Mouse (Mus musculus): ENCODE measurements around the gene Ehd4. TPM values are rescaled to one million over a fixed set of nuclear protein-coding genes. Genes with fewer than 3 reads are reported as not detected.

The Ehd4 gene
- polyA plus RNA-seq, 1 experiment from 2014 or later = 11.8 TPM

DNA sequence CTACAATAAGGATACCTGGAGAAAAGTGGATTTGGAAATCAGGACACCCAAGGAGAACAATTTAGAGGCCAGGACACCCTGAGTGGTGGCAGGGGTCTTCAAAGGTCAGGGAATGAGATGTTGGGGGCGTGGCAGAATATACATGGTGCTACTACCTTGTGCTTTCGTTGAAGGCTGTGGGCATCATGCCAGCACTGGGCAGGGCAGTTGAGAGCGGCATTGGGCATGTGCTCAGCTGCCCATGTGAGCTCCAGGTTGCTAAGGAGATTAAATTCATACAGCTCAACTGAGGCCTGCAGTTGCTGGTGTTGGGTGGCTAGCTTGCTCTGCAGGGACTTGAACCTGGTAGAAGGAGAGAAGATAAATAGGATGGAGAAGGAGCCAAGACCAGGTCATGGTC is 88.2 kb downstream of the Ehd4 start:
- Histone ChIP-seq H3K36me3 (ENCODE audit: control insufficient read depth, insufficient read depth, low read length) (no peaks in the 10 kb centered on the region), H3K4me1 (ENCODE audit: control insufficient read depth, insufficient read depth, low read length) (no peaks in the 10 kb centered on the region), H3K4me3 (ENCODE audit: low read depth, low read length) (no peak overlapping the region), H3K27me3 (replicated peaks; ENCODE audit: control insufficient read depth, insufficient read depth, low read length) (no peaks in the 10 kb centered on the region), H3K9ac (ENCODE audit: low read length) (no peak overlapping the region), H3K27ac (ENCODE audit: low read depth, low read length) (no peak overlapping the region), H3K9me3 (replicated peaks; ENCODE audit: control insufficient read depth, low read length) (no peaks in the 10 kb centered on the region), H3K4me2 (ENCODE audit: low read length) (no peak overlapping the region)
- 82% methylated on average over 3 of the region's 3 CpGs for WGBS
- DNase-seq (ENCODE audit: low spot score) (no peak), ATAC-seq (no peak)

DNA sequence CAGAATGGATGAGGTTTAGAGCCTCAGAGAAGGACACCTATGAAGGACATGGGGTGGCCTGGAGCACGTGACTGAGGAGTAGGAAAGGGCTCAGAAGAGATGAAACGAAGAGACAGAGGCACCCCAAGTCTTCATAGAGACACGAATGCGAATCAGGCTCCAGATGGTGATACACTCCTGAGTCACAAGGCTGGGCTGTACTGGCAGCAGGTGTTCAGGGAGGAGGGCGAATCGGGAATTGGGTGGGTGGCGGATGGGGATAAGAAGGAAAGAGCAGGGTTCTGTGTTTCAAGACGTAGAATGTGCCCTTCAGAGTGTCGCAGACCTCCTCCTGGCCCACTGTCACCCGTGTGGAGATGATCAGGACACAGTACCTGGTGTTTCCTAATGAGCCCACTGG is 89.2 kb downstream of the Ehd4 start:
- H3K9me3 ChIP-seq (replicated peaks; ENCODE audit: control insufficient read depth, low read length) = no peaks in the 10 kb centered on the region
- no peak overlapping the region for H3K4me3 ChIP-seq (ENCODE audit: low read depth, low read length)
- H3K27ac ChIP-seq (ENCODE audit: low read depth, low read length) = no peak overlapping the region
- no peak overlapping the region for H3K4me2 ChIP-seq (ENCODE audit: low read length)
- no peak for DNase-seq (ENCODE audit: low spot score)
- H3K36me3 ChIP-seq (ENCODE audit: control insufficient read depth, insufficient read depth, low read length) = no peaks in the 10 kb centered on the region
- ATAC-seq = no peak
- no peaks in the 10 kb centered on the region for H3K4me1 ChIP-seq (ENCODE audit: control insufficient read depth, insufficient read depth, low read length)
- 90% methylated on average over 10 of the region's 10 CpGs for WGBS
- H3K9ac ChIP-seq (ENCODE audit: low read length) = no peak overlapping the region
- no peaks in the 10 kb centered on the region for H3K27me3 ChIP-seq (replicated peaks; ENCODE audit: control insufficient read depth, insufficient read depth, low read length)

DNA sequence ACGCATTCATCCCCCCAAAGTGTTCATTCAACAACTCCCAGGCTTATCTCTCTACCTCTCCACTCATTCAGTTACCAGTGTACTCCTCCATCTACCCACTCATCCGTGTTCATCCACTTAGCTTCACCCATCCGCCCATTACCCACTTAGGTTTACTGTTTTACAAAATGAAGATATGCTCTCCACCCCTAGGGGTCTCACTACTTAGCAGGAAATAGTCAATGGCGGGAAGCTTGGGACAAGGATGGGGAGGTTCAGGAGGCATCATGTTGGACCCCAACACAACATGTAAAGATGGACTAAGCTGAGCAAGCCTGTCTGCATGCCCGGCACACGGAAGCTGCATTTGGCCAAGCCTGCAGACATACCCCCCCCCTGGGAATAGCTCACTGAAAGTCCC is 89.8 kb downstream of the Ehd4 start:
- no peak overlapping the region for H3K4me3 ChIP-seq (ENCODE audit: low read depth, low read length)
- 82% methylated on average over 6 of the region's 6 CpGs for WGBS

GRCm38 (mm10) chr2:120062248-120062647 is 92.2 kb downstream of the Ehd4 start:
- Histone ChIP-seq H3K36me3 (ENCODE audit: control insufficient read depth, insufficient read depth, low read length) (no peaks in the 10 kb centered on the region), H3K9me3 (replicated peaks; ENCODE audit: control insufficient read depth, low read length) (no peaks in the 10 kb centered on the region), H3K4me2 (ENCODE audit: low read length) (no peak overlapping the region), H3K4me3 (ENCODE audit: low read depth, low read length) (no peak overlapping the region), H3K4me1 (ENCODE audit: control insufficient read depth, insufficient read depth, low read length) (no peaks in the 10 kb centered on the region), H3K27me3 (replicated peaks; ENCODE audit: control insufficient read depth, insufficient read depth, low read length) (no peaks in the 10 kb centered on the region), H3K27ac (ENCODE audit: low read depth, low read length) (no peak overlapping the region), H3K9ac (ENCODE audit: low read length) (no peak overlapping the region)
- DNase-seq (ENCODE audit: low spot score) (no peak), ATAC-seq (no peak)
- WGBS = 79% methylated on average over 8 of the region's 8 CpGs

More for the DNA sequence above, 89.8 kb downstream of the Ehd4 start:
- DNase-seq (ENCODE audit: low spot score) = no peak
- Histone ChIP-seq H3K9me3 (replicated peaks; ENCODE audit: control insufficient read depth, low read length) (no peaks in the 10 kb centered on the region), H3K9ac (ENCODE audit: low read length) (no peak overlapping the region), H3K27ac (ENCODE audit: low read depth, low read length) (no peak overlapping the region), H3K27me3 (replicated peaks; ENCODE audit: control insufficient read depth, insufficient read depth, low read length) (no peaks in the 10 kb centered on the region), H3K4me2 (ENCODE audit: low read length) (no peak overlapping the region), H3K36me3 (ENCODE audit: control insufficient read depth, insufficient read depth, low read length) (no peaks in the 10 kb centered on the region), H3K4me1 (ENCODE audit: control insufficient read depth, insufficient read depth, low read length) (no peaks in the 10 kb centered on the region)
- no peak for ATAC-seq

- Histone ChIP-seq H3K9me3 (replicated peaks; ENCODE audit: control insufficient read depth, low read length) (no peaks in the 10 kb centered on the region), H3K4me2 (ENCODE audit: low read length) (no peak overlapping the region), H3K9ac (ENCODE audit: low read length) (no peak overlapping the region), H3K4me1 (ENCODE audit: control insufficient read depth, insufficient read depth, low read length) (no peaks in the 10 kb centered on the region), H3K27ac (ENCODE audit: low read depth, low read length) (no peak overlapping the region), H3K4me3 (ENCODE audit: low read depth, low read length) (no peak overlapping the region), H3K36me3 (ENCODE audit: control insufficient read depth, insufficient read depth, low read length) (no peaks in the 10 kb centered on the region), H3K27me3 (replicated peaks; ENCODE audit: control insufficient read depth, insufficient read depth, low read length) (no peaks in the 10 kb centered on the region)
- ATAC-seq = no peak
- DNase-seq (ENCODE audit: low spot score) = no peak
- 78% methylated on average over 9 of the region's 9 CpGs for WGBS
Observed at GRCm38 (mm10) chr2:120060651-120061050, 93.8 kb downstream of the Ehd4 start.

DNA sequence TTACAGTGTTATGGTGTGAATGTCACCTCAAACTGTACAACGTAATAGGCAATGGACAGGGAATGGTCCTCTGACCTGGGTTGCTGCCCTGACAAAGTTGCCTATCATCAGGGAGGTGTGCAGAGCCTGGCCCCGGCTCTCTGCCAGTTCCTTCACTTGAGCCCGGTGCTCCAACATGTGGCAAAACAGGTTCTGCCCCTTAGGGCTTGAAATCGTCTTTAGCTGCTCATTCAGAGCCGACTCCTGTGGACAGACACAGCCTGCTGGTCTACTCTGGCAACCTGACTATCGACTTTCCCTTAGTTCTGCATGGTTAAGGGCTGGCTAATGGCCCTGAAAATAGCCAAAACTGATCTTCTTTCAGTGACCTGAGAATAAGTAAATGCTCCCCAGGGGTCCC is 94.2 kb downstream of the Ehd4 start:
- Histone ChIP-seq H3K27me3 (replicated peaks; ENCODE audit: control insufficient read depth, insufficient read depth, low read length) (no peaks in the 10 kb centered on the region), H3K9ac (ENCODE audit: low read length) (no peak overlapping the region), H3K4me3 (ENCODE audit: low read depth, low read length) (no peak overlapping the region), H3K4me1 (ENCODE audit: control insufficient read depth, insufficient read depth, low read length) (no peaks in the 10 kb centered on the region), H3K27ac (ENCODE audit: low read depth, low read length) (no peak overlapping the region), H3K9me3 (replicated peaks; ENCODE audit: control insufficient read depth, low read length) (no peaks in the 10 kb centered on the region), H3K36me3 (ENCODE audit: control insufficient read depth, insufficient read depth, low read length) (no peaks in the 10 kb centered on the region), H3K4me2 (ENCODE audit: low read length) (no peak overlapping the region)
- WGBS = 69% methylated on average over 6 of the region's 6 CpGs
- ATAC-seq (no peak), DNase-seq (ENCODE audit: low spot score) (no peak)

DNA sequence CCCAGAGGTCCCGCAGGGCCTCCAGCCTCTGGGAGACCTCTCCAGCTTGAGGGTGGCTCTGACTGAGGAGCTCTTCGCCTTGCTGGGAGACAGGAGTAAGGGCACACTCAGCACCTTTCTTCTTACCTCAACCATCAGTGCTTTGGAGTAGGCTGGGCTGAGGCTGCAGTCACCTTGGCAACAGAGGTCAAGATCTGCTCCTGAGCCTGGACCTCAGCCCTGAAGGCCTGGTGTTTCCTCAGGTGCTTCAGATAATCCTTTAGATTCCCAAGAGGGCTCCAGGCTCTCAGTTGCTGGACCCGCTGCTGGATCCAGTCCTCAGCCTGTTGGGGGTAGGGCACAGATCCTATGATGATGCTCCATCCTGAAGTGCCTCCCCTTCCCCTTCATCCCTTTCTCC is 94.9 kb downstream of the Ehd4 start:
- Histone ChIP-seq H3K9me3 (replicated peaks; ENCODE audit: control insufficient read depth, low read length) (no peaks in the 10 kb centered on the region), H3K27ac (ENCODE audit: low read depth, low read length) (no peak overlapping the region), H3K4me3 (ENCODE audit: low read depth, low read length) (no peak overlapping the region), H3K36me3 (ENCODE audit: control insufficient read depth, insufficient read depth, low read length) (no peaks in the 10 kb centered on the region), H3K9ac (ENCODE audit: low read length) (no peak overlapping the region), H3K4me1 (ENCODE audit: control insufficient read depth, insufficient read depth, low read length) (no peaks in the 10 kb centered on the region), H3K4me2 (ENCODE audit: low read length) (no peak overlapping the region), H3K27me3 (replicated peaks; ENCODE audit: control insufficient read depth, insufficient read depth, low read length) (no peaks in the 10 kb centered on the region)
- no peak for DNase-seq (ENCODE audit: low spot score)
- ATAC-seq = no peak
- 86% methylated on average over 3 of the region's 3 CpGs for WGBS

DNA sequence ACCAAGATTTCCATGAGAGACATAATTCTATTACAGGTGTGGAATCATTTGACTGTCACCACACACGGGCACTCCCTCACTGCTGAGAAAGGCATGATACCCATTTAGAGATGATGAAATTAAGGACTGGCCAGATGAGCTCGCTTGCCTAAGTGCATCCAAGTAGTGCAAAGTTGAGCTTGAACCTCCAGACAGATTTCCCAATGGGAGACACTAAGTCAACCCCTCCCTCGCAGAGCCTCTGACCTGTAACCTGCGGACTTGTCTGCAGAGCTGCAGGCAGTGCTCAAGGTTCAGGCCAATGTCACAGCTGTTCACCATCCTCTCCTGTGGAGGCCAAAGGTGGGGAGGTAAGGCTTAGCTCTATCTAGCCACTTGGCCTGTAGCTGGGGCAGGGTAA is 95.6 kb downstream of the Ehd4 start:
- H3K4me3 ChIP-seq (ENCODE audit: low read depth, low read length) = no peak overlapping the region

DNA sequence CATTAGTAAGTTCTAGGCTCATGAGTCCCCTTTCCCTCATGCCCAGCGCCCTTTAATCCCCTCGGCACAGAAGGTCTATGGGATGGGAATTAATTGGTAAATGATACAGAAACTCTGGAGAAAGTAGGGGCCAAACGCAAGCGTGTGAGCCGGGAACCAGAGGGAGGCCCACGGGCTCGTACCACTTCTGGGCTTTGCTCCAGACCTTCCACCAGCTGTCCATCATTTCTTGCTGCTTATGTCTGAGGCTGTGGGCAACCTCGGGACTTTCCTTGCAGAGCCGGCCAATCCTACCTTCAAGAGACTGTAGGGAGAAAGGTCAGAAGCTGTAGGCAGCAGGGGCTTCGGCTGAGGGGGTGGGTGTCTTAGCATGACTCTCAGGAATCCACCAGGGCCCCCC is 98.5 kb downstream of the Ehd4 start:
- no peak for DNase-seq (ENCODE audit: low spot score)
- WGBS = 73% methylated on average over 10 of the region's 10 CpGs

More for the DNA sequence above, 95.6 kb downstream of the Ehd4 start:
- Histone ChIP-seq H3K36me3 (ENCODE audit: control insufficient read depth, insufficient read depth, low read length) (no peaks in the 10 kb centered on the region), H3K27ac (ENCODE audit: low read depth, low read length) (no peak overlapping the region), H3K4me1 (ENCODE audit: control insufficient read depth, insufficient read depth, low read length) (no peaks in the 10 kb centered on the region), H3K27me3 (replicated peaks; ENCODE audit: control insufficient read depth, insufficient read depth, low read length) (no peaks in the 10 kb centered on the region), H3K9ac (ENCODE audit: low read length) (no peak overlapping the region), H3K4me2 (ENCODE audit: low read length) (no peak overlapping the region), H3K9me3 (replicated peaks; ENCODE audit: control insufficient read depth, low read length) (no peaks in the 10 kb centered on the region)
- DNase-seq (ENCODE audit: low spot score) = no peak
- ATAC-seq = no peak
- whole genome bisulfite sequencing = 85% methylated on average over 4 of the region's 4 CpGs

More for the DNA sequence above, 98.5 kb downstream of the Ehd4 start:
- no peak overlapping the region for H3K27ac ChIP-seq (ENCODE audit: low read depth, low read length)
- H3K4me1 ChIP-seq (ENCODE audit: control insufficient read depth, insufficient read depth, low read length) = no peaks in the 10 kb centered on the region
- no peaks in the 10 kb centered on the region for H3K36me3 ChIP-seq (ENCODE audit: control insufficient read depth, insufficient read depth, low read length)
- H3K9ac ChIP-seq (ENCODE audit: low read length) = no peak overlapping the region
- no peak for ATAC-seq
- H3K9me3 ChIP-seq (replicated peaks; ENCODE audit: control insufficient read depth, low read length) = no peaks in the 10 kb centered on the region
- no peaks in the 10 kb centered on the region for H3K27me3 ChIP-seq (replicated peaks; ENCODE audit: control insufficient read depth, insufficient read depth, low read length)
- H3K4me3 ChIP-seq (ENCODE audit: low read depth, low read length) = no peak overlapping the region
- H3K4me2 ChIP-seq (ENCODE audit: low read length) = no peak overlapping the region
